Mouse (Mus musculus) stomach, postnatal 0 days (tissue): ENCODE data around the gene Dhx8. TPM values are rescaled to one million over a fixed set of nuclear protein-coding genes. Genes with fewer than 3 reads are reported as not detected.

ENCODE experiments used
- ATAC-seq: fragments of 200-750 bp; cut with Nextera tagmentation; 2 replicates; pipeline ENCODE4 v1.8.0; 2017; ENCODE audit not compliant: low FRiP score, low TSS enrichment
- DNase-seq: peaks from one replicate; pipeline ENCODE4 v3.0.0-alpha.2; 2016; ENCODE audit warnings: low spot score
- H3K27ac ChIP-seq: fragments of 300-500 bp; sonication (generic); replicated peaks from 2 replicates; pipeline ENCODE4 v1.5.1; 2014; ENCODE audit warnings: mild to moderate bottlenecking, control low read depth
- H3K27me3 ChIP-seq: fragments of 300-500 bp; sonication (generic); 2 replicates; pipeline ENCODE4 v1.6.1; 2014; ENCODE audit warnings: low read length; ENCODE audit not compliant: control insufficient read depth, insufficient read depth
- H3K36me3 ChIP-seq: fragments of 300-500 bp; sonication (generic); 2 replicates; pipeline ENCODE4 v1.6.1; 2014; ENCODE audit warnings: low read length, mixed read lengths; ENCODE audit not compliant: control insufficient read depth, insufficient read depth
- H3K4me1 ChIP-seq: fragments of 300-500 bp; sonication (generic); replicated peaks from 2 replicates; pipeline ENCODE4 v1.6.1; 2014; ENCODE audit warnings: antibody characterized with exemption; ENCODE audit not compliant: control insufficient read depth, insufficient read depth
- H3K4me2 ChIP-seq: fragments of 300-500 bp; sonication (generic); replicated peaks from 2 replicates; pipeline ENCODE4 v1.6.1; 2014; ENCODE audit warnings: low read depth, mild to moderate bottlenecking, control low read depth, moderate library complexity
- H3K4me3 ChIP-seq: fragments of 300-500 bp; sonication (generic); 2 replicates; pipeline ENCODE4 v1.5.1; 2014; ENCODE audit warnings: low read depth, low read length, control low read depth
- H3K9ac ChIP-seq: fragments of 300-500 bp; sonication (generic); 2 replicates; pipeline ENCODE4 v1.6.1; 2014; ENCODE audit warnings: mild to moderate bottlenecking, low read length, control low read depth, mixed read lengths
- H3K9me3 ChIP-seq: fragments of 300-500 bp; sonication (generic); 2 replicates; pipeline ENCODE4 v1.6.1; 2016; ENCODE audit warnings: low read length; ENCODE audit not compliant: control insufficient read depth
- CTCF ChIP-seq: IDR thresholded peaks from 2 replicates; pipeline ENCODE4 v1.5.1; 2016; ENCODE audit warnings: antibody characterized with exemption, low read depth, mild to moderate bottlenecking, moderate library complexity
- EP300 ChIP-seq: optimal IDR thresholded peaks from 2 replicates; pipeline ENCODE3; 2016; ENCODE audit warnings: antibody characterized with exemption
- WGBS: fragments of 180-500 bp; shearing (Covaris S2); extraction: QIAGEN DNeasy Blood & Tissue Kit; methylation state at CpG from one replicate; pipeline ENCODE4 v1.1.7; 2014; 5-methylcytosine and 5-hydroxymethylcytosine counted together
- polyA plus RNA-seq: library from polyadenylated mRNA; unstranded; fragments of >200 nt; fragmentation: Nextera tagmentation; extraction: Ambion mirVana; gene quantifications from 2 replicates; pipeline ENCODE4 v1.2.1, GENCODE M21; 2015

Dhx8 gene
- polyA plus RNA-seq, 1 experiment from 2014 or later, result 12.6 TPM

DNA sequence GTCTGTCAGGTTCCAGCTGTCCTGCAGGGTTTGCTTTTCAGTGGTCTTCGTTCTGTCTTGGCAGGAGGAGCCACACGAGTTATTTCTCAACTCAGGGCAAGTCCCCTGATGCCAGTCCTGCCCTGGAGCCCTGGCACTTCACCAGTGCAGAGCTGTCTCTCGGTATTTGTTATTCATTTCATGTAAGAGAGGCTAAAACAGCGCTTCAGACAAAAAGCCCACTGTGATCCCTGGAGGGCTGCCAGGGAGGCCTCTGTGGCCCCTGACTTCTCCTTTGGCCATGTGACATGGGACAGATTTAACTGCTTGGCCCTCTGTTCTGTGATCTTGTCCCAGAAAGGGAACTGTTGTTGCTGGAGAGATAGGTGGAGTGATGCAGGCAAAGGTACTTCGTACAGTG lies 25.7 kb downstream of the Dhx8 start:
- WGBS, result 73% methylated on average over 5 of the region's 5 CpGs
- Histone ChIP-seq H3K27ac (no peak overlapping the region), H3K27me3 (no peaks in the 10 kb centered on the region), H3K9ac (no peak overlapping the region), H3K4me1 (no peaks in the 10 kb centered on the region), H3K9me3 (no peaks in the 10 kb centered on the region), H3K4me2 (no peak overlapping the region), H3K4me3 (no peak overlapping the region), H3K36me3 (peaks cover 35% of the 10 kb centered on the region)
- TF ChIP-seq CTCF (no peak), EP300 (no peak)
- no peak for ATAC-seq
- no peak for DNase-seq

DNA sequence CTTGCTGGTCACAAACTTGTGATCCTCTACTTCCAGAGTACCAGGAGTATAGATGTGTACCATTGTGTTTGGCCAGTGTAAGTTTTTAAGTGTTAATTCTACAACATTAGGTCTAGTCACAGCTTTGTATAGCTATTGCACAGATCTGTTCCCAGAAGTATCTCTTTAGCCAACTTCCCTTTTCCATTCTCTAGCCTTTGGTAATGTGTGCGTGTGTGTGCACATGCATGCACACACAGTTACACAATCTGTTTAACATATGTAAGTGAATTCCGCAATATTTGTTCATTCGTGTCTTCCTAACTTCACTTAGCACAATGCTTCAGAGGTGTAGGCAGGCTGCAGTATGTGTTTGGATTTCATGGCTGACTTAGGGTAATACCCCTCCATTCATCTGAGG lies 26.8 kb downstream of the Dhx8 start:
- DNase-seq (no peak), ATAC-seq (no peak)
- no peak overlapping the region for H3K4me3 ChIP-seq
- no peak overlapping the region for H3K9ac ChIP-seq
- 83% methylated on average over 3 of the region's 3 CpGs for WGBS
- no peak overlapping the region for H3K4me2 ChIP-seq
- H3K9me3 ChIP-seq, result no peaks in the 10 kb centered on the region
- no peaks in the 10 kb centered on the region for H3K4me1 ChIP-seq
- TF ChIP-seq CTCF (no peak), EP300 (no peak)
- no peak overlapping the region for H3K27ac ChIP-seq
- H3K36me3 ChIP-seq, result peaks cover 30% of the 10 kb centered on the region
- H3K27me3 ChIP-seq, result no peaks in the 10 kb centered on the region

DNA sequence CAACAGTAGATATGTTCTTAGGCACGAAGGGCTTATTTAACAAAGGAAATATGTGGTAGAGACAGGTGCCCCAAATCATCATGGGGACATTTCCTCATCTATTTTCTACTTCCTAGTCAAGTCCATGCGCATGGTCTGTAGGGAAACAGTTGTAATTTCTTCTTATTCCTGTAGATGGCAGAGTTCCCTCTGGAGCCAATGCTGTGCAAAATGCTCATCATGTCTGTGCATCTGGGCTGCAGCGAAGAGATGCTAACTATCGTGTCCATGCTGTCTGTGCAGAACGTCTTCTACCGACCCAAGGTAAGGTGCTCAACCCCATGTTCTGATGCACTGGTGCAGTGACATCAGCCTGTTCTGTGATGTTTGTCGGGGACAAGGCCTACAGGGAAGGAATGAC lies 31.0 kb downstream of the Dhx8 start:
- no peak overlapping the region for H3K27ac ChIP-seq
- H3K4me3 ChIP-seq, result no peak overlapping the region
- DNase-seq (no peak), ATAC-seq (peak; percentile 37; the same call in 1 of the 2 replicates)
- no peaks in the 10 kb centered on the region for H3K27me3 ChIP-seq
- TF ChIP-seq CTCF, result peak; percentile 89
- no peak for TF ChIP-seq EP300
- H3K9ac ChIP-seq, result no peak overlapping the region
- H3K36me3 ChIP-seq, result peaks cover 42% of the 10 kb centered on the region
- no peaks in the 10 kb centered on the region for H3K9me3 ChIP-seq
- no peaks in the 10 kb centered on the region for H3K4me1 ChIP-seq
- no peak overlapping the region for H3K4me2 ChIP-seq
- WGBS, result 49% methylated on average over 7 of the region's 7 CpGs

DNA sequence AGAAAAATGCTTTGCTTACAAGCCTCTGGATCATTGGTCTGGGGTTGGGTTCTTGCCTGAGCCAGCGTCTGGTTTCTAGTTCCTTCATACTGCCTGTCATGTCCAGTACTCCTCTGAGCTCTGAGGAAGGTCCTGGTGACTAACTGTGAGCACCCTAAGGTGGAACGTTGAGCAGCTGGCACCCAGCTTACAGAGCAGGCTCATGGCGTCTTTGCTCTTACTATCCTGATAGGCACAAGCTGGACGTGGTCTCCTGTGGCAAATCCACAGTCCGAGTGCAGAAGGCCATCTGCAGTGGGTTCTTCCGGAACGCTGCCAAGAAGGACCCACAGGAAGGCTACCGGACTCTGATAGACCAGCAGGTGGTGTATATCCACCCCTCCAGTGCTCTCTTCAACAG lies 31.8 kb downstream of the Dhx8 start:
- ATAC-seq (no peak), DNase-seq (no peak)
- peaks cover 40% of the 10 kb centered on the region for H3K36me3 ChIP-seq
- H3K4me3 ChIP-seq, result no peak overlapping the region
- no peak for TF ChIP-seq CTCF
- 95% methylated on average over 8 of the region's 8 CpGs for WGBS
- no peaks in the 10 kb centered on the region for H3K4me1 ChIP-seq
- no peak overlapping the region for H3K4me2 ChIP-seq
- H3K9me3 ChIP-seq, result no peaks in the 10 kb centered on the region
- H3K27me3 ChIP-seq, result no peaks in the 10 kb centered on the region
- no peak overlapping the region for H3K27ac ChIP-seq
- H3K9ac ChIP-seq, result no peak overlapping the region

DNA sequence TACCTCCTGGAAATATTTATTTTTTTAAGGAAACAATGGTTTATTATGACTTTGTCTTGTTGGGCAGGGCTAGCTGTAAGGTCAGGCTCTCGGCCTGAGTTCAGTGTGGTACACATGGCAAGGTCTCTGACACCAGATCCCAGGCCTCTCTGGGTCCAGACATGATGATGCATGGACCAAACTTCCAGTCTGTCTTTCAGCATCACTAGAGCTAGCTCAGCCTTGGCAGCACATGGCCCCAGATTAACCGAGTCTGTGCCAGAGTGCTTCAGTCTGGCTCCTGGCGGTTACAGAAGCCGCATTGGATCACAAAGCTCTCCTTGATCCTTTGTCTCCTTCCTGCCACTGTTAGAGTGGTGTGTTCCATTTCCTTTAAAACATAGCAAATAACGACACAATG lies 34.6 kb downstream of the Dhx8 start:
- no peak for ATAC-seq
- peaks cover 28% of the 10 kb centered on the region for H3K36me3 ChIP-seq

DNA sequence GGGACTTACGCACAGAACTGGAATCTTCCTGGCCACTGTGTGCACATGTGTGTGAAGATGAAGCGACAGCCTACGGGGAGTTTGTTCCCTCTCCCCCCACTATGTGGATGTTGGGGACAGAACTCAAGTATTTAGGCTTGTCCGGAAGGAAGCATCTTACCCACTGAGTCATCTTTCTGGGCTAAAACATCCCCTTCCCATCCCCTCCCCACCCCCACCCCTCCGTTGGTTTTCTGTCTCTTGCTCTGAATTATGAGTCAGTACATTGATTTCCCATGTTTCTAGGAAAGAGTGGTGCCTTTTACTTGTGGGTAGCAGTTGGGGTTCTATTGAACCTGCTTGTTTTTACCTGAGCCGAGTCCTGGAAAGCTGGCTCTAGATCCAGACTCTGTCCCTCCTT lies 36.0 kb downstream of the Dhx8 start:
- H3K27me3 ChIP-seq, result no peaks in the 10 kb centered on the region; the same call in 1 of the 2 replicates
- no peak for TF ChIP-seq EP300
- no peak for TF ChIP-seq CTCF
- H3K4me3 ChIP-seq, result no peak overlapping the region
- DNase-seq (no peak), ATAC-seq (no peak)
- WGBS, result 85% methylated on average over 6 of the region's 6 CpGs
- no peaks in the 10 kb centered on the region for H3K9me3 ChIP-seq
- no peak overlapping the region for H3K4me2 ChIP-seq
- H3K9ac ChIP-seq, result no peak overlapping the region
- H3K4me1 ChIP-seq, result no peaks in the 10 kb centered on the region
- H3K36me3 ChIP-seq, result peaks cover 28% of the 10 kb centered on the region
- H3K27ac ChIP-seq, result no peak overlapping the region

More for the DNA sequence above, 34.6 kb downstream of the Dhx8 start:
- 69% methylated on average over 5 of the region's 5 CpGs for WGBS
- no peak overlapping the region for H3K4me2 ChIP-seq
- no peaks in the 10 kb centered on the region for H3K27me3 ChIP-seq
- DNase-seq, result no peak
- H3K4me1 ChIP-seq, result no peaks in the 10 kb centered on the region
- no peak overlapping the region for H3K9ac ChIP-seq
- no peak overlapping the region for H3K27ac ChIP-seq
- H3K9me3 ChIP-seq, result no peaks in the 10 kb centered on the region
- TF ChIP-seq CTCF (no peak), EP300 (no peak)
- no peak overlapping the region for H3K4me3 ChIP-seq

DNA sequence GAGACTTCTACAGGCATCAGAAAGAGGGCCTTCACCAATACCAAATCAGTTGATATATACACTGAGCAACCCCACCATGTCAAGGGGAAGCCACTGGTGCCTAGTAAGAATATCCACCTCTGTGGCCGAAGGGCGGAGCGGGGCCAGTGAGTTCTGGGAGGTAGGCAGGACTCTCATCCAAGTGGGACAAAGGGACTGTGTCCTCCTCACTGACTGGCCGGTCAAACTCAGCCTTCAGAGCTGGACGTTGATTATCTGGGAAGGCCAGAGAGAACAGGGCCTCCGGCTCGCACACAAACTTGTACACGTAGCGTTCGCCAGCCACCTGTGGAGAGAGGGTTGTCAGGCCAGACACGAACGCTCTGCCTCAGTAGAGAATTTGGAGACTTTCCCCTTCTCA lies 37.5 kb downstream of the Dhx8 start:
- Histone ChIP-seq H3K9ac (no peak overlapping the region), H3K9me3 (no peaks in the 10 kb centered on the region), H3K4me2 (no peak overlapping the region), H3K4me1 (no peaks in the 10 kb centered on the region), H3K27ac (no peak overlapping the region), H3K36me3 (peaks cover 21% of the 10 kb centered on the region), H3K4me3 (no peak overlapping the region), H3K27me3 (no peaks in the 10 kb centered on the region; the same call in 1 of the 2 replicates)
- 86% methylated on average over 12 of the region's 12 CpGs for WGBS
- TF ChIP-seq EP300 (no peak), CTCF (no peak)
- ATAC-seq (no peak), DNase-seq (no peak)
